Mouse (Mus musculus): ENCODE measurements at regions not wholly inside any gene's neighbourhood (a gene's known extent, or its start where the extent isn't known, plus 50 kb on each side); places are given as distances from the start of the nearest gene placed in this dataset.

GRCm38 (mm10) chr1:141136771-141137541, 891.0 kb downstream of the Kcnt2 start:
- TF ChIP-seq CTCF (IDR thresholded peaks at IDR 0.05), result no peak
- no peak for TF ChIP-seq EP300 (IDR thresholded peaks at IDR 0.05)

Measured in lung, postnatal 0 days (tissue).